Mouse (Mus musculus): Measurements from ENCODE around the gene Ptpn11.
A peak's percentile ranks its signal among the peaks of the same experiment; 100 is the strongest.
"Not testable (repeated sequence)": the region's sequence is repeated elsewhere in the genome, so short reads cannot be mapped to it uniquely, and the experiment has no call there.

Ptpn11 gene

GRCm38 (mm10) chr5:121215380-121216125 is 24.4 kb upstream of the Ptpn11 start:
- DNase-seq (ENCODE audit: low read depth): no peak

- DNase-seq (ENCODE audit: low read depth): no peak
These were observed 23.5 kb upstream of the Ptpn11 start for GRCm38 (mm10) chr5:121214707-121215106.

GRCm38 (mm10) chr5:121212108-121212507 is 20.9 kb upstream of the Ptpn11 start:
- DNase-seq (ENCODE audit: low read depth): no peak

- DNase-seq (ENCODE audit: low read depth): no peak
These were observed 19.4 kb upstream of the Ptpn11 start for GRCm38 (mm10) chr5:121210601-121210924.

GRCm38 (mm10) chr5:121209755-121210600 is 18.8 kb upstream of the Ptpn11 start:
- no peak for DNase-seq (ENCODE audit: low read depth)

- DNase-seq (ENCODE audit: low read depth): no peak
These were observed 15.8 kb upstream of the Ptpn11 start for GRCm38 (mm10) chr5:121206984-121207383.

- DNase-seq (ENCODE audit: low read depth): no peak
These were observed 15.3 kb upstream of the Ptpn11 start for GRCm38 (mm10) chr5:121206540-121206939.

GRCm38 (mm10) chr5:121205537-121206130 is 14.4 kb upstream of the Ptpn11 start:
- not testable (repeated sequence) for DNase-seq (ENCODE audit: low read depth)

GRCm38 (mm10) chr5:121204132-121205089 is 13.2 kb upstream of the Ptpn11 start, which contains the start of gene Rpl6:
Gene Rpl6, plus strand, starts transcription at chr5:121204481.
- peak; percentile 70 for DNase-seq (ENCODE audit: low read depth)

GRCm38 (mm10) chr5:121202467-121202866 is 11.3 kb upstream of the Ptpn11 start:
- DNase-seq (ENCODE audit: low read depth): no peak

GRCm38 (mm10) chr5:121201739-121202138 is 10.5 kb upstream of the Ptpn11 start:
- peak; percentile 86 for DNase-seq (ENCODE audit: low read depth)

GRCm38 (mm10) chr5:121198376-121198775 is 7.2 kb upstream of the Ptpn11 start:
- DNase-seq (ENCODE audit: low read depth): no peak

- no peak for DNase-seq (ENCODE audit: low read depth)
These were observed 6.1 kb upstream of the Ptpn11 start for GRCm38 (mm10) chr5:121197337-121197736.

- no peak for DNase-seq (ENCODE audit: low read depth)
These were observed 5.6 kb upstream of the Ptpn11 start for GRCm38 (mm10) chr5:121196764-121197163.

GRCm38 (mm10) chr5:121194173-121194572 is 3.0 kb upstream of the Ptpn11 start:
- no peak for DNase-seq (ENCODE audit: low read depth)

- DNase-seq (ENCODE audit: low read depth): no peak
These were observed 348 bp upstream of the Ptpn11 start for GRCm38 (mm10) chr5:121191584-121191906.

- DNase-seq (ENCODE audit: low read depth): no peak
These were observed 874 bp downstream of the Ptpn11 start for GRCm38 (mm10) chr5:121190210-121190835.

- no peak for DNase-seq (ENCODE audit: low read depth)
These were observed 2.0 kb downstream of the Ptpn11 start for GRCm38 (mm10) chr5:121189182-121189581.

GRCm38 (mm10) chr5:121188265-121188664 is 2.9 kb downstream of the Ptpn11 start:
- DNase-seq (ENCODE audit: low read depth): no peak

GRCm38 (mm10) chr5:121187580-121188001 is 3.6 kb downstream of the Ptpn11 start:
- DNase-seq (ENCODE audit: low read depth): no peak

- DNase-seq (ENCODE audit: low read depth): no peak
These were observed 6.1 kb downstream of the Ptpn11 start for GRCm38 (mm10) chr5:121184945-121185551.
